Mouse (Mus musculus) ovary, postnatal 36 days (tissue): ENCODE measurements around the gene Evi5.

Experiments
- DNase-seq: peaks from one replicate; pipeline ENCODE4 v3.0.0; 2022; ENCODE audit warnings: low spot score, mixed read lengths

Evi5 gene

GRCm38 (mm10) chr5:107708124-107708797 lies 166.6 kb downstream of the Evi5 start:
- DNase-seq = no peak

- DNase-seq = no peak
These were observed 168.6 kb downstream of the Evi5 start for GRCm38 (mm10) chr5:107706262-107706661.

GRCm38 (mm10) chr5:107705756-107706155 lies 169.2 kb downstream of the Evi5 start:
- no peak for DNase-seq

- no peak for DNase-seq
These were observed 171.6 kb downstream of the Evi5 start for GRCm38 (mm10) chr5:107703207-107703763.

- DNase-seq = no peak
These were observed 173.2 kb downstream of the Evi5 start for GRCm38 (mm10) chr5:107701658-107702057.

- no peak for DNase-seq
These were observed 174.0 kb downstream of the Evi5 start for GRCm38 (mm10) chr5:107700873-107701272.

- DNase-seq = no peak
These were observed 176.0 kb downstream of the Evi5 start for GRCm38 (mm10) chr5:107698888-107699287.

GRCm38 (mm10) chr5:107695019-107695418 lies 179.9 kb downstream of the Evi5 start:
- no peak for DNase-seq
